Mouse (Mus musculus): Measurements from ENCODE around the gene Ddah2. TPM values are rescaled to one million over a fixed set of nuclear protein-coding genes. Genes with fewer than 3 reads are reported as not detected.
A peak's percentile ranks its signal among the peaks of the same experiment; 100 is the strongest.

Ddah2 gene
- polyA plus RNA-seq, 2 experiments, result 12.0 to 16.1 TPM

- WGBS (ENCODE audit: insufficient replicate concordance), result 52% methylated on average over 3 of the region's 3 CpGs
- DNase-seq (ENCODE audit: low read depth in 3 of 3, low spot score in 3 of 3), result no peak
- no peaks in the 10 kb centered on the region for H3K9me3 ChIP-seq (ENCODE audit: control insufficient read depth, low read length)
- no peak overlapping the region for H3K9ac ChIP-seq (replicated peaks)
- H3K4me1 ChIP-seq (replicated peaks; ENCODE audit: control insufficient read depth in 2 of 2, insufficient read depth in 2 of 2, low read length in 1 of 2), result peaks cover 16 to 30% of the 10 kb centered on the region in 2 experiments
- ATAC-seq (ENCODE audit: insufficient read depth), result no peak
- no peak overlapping the region for H3K4me3 ChIP-seq (ENCODE audit: insufficient read depth in 1 of 2, low read depth in 2 of 2, low read length in 2 of 2)
- no peaks in the 10 kb centered on the region for H3K27me3 ChIP-seq (ENCODE audit: control insufficient read depth, insufficient read depth, low read length)
- no peak overlapping the region for H3K4me2 ChIP-seq (ENCODE audit: low read depth)
- no peaks in the 10 kb centered on the region for H3K36me3 ChIP-seq (replicated peaks; ENCODE audit: control insufficient read depth, insufficient read depth, low read depth)
- H3K27ac ChIP-seq, result no peak overlapping the region
- TF ChIP-seq EP300 (IDR thresholded peaks at IDR 0.05; ENCODE audit: low read depth) (no peak), CTCF (IDR thresholded peaks at IDR 0.05; ENCODE audit: low read depth) (no peak)
These were observed 25.2 kb downstream of the Ddah2 start for GRCm38 (mm10) chr17:35083929-35084497.

GRCm38 (mm10) chr17:35085208-35085865 lies 26.5 kb downstream of the Ddah2 start, which contains the start of gene Ly6g6f:
Gene Ly6g6f (minus strand): TSS chr17:35085610.
- H3K4me2 ChIP-seq (ENCODE audit: low read depth), result no peak within 1 kb of the TSS
- WGBS (ENCODE audit: insufficient replicate concordance), result 44% methylated on average over 7 of the region's 7 CpGs
- no peak within 1 kb of the TSS for H3K27ac ChIP-seq
- H3K9ac ChIP-seq (replicated peaks), result no peak within 1 kb of the TSS
- ATAC-seq (ENCODE audit: insufficient read depth) (no peak), DNase-seq (ENCODE audit: low read depth in 3 of 3, low spot score in 3 of 3) (no peak)
- TF ChIP-seq CTCF (IDR thresholded peaks at IDR 0.05; ENCODE audit: low read depth) (no peak), EP300 (IDR thresholded peaks at IDR 0.05; ENCODE audit: low read depth) (no peak)
- peaks cover 15 to 20% of the 10 kb centered on the region in 2 experiments for H3K4me1 ChIP-seq (replicated peaks; ENCODE audit: control insufficient read depth in 2 of 2, insufficient read depth in 2 of 2, low read length in 1 of 2)
- H3K9me3 ChIP-seq (ENCODE audit: control insufficient read depth, low read length), result no peaks in the 10 kb centered on the region
- peak within 1 kb of the TSS in 1 of 2 experiments; percentile 14; a peak in 1 of 4 replicates for H3K4me3 ChIP-seq (ENCODE audit: insufficient read depth in 1 of 2, low read depth in 2 of 2, low read length in 2 of 2)
- no peaks in the 10 kb centered on the region for H3K36me3 ChIP-seq (replicated peaks; ENCODE audit: control insufficient read depth, insufficient read depth, low read depth)
- no peaks in the 10 kb centered on the region for H3K27me3 ChIP-seq (ENCODE audit: control insufficient read depth, insufficient read depth, low read length)

DNA sequence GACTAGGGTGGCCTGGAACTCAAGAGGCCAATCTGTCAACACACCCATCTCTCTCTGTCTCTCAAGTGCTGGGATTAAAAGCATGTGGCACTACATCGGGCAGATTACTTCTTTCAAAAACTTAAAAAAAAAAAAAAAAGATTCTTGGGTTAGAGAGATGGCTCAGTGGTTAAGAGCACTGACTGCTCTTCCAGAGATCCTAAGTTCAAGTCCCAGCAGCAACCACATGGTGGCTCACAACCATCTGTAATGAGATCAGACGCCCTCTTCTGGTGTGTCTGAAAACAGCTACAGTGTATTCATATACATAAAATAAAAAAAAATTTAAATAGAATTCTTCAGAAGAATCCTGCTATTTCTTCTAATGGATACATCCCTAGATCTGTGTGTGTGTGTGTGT lies 29.3 kb downstream of the Ddah2 start:
- TF ChIP-seq CTCF (IDR thresholded peaks at IDR 0.05; ENCODE audit: low read depth), result peak; percentile 39
- no peak for TF ChIP-seq EP300 (IDR thresholded peaks at IDR 0.05; ENCODE audit: low read depth)
- Histone ChIP-seq H3K9me3 (ENCODE audit: control insufficient read depth, low read length) (no peaks in the 10 kb centered on the region), H3K4me3 (ENCODE audit: insufficient read depth in 1 of 2, low read depth in 2 of 2, low read length in 2 of 2) (no peak overlapping the region), H3K9ac (replicated peaks) (no peak overlapping the region), H3K4me1 (replicated peaks; ENCODE audit: control insufficient read depth in 2 of 2, insufficient read depth in 2 of 2, low read length in 1 of 2) (peaks cover 15 to 18% of the 10 kb centered on the region in 2 experiments), H3K27ac (no peak overlapping the region), H3K27me3 (ENCODE audit: control insufficient read depth, insufficient read depth, low read length) (no peaks in the 10 kb centered on the region), H3K4me2 (ENCODE audit: low read depth) (no peak overlapping the region), H3K36me3 (replicated peaks; ENCODE audit: control insufficient read depth, insufficient read depth, low read depth) (peaks cover 6% of the 10 kb centered on the region; the same call in 1 of the 2 replicates)
- ATAC-seq (ENCODE audit: insufficient read depth), result no peak
- DNase-seq (ENCODE audit: low read depth in 3 of 3, low spot score in 3 of 3), result no peak
- 34% methylated on average over 2 of the region's 2 CpGs for WGBS (ENCODE audit: insufficient replicate concordance)

DNA sequence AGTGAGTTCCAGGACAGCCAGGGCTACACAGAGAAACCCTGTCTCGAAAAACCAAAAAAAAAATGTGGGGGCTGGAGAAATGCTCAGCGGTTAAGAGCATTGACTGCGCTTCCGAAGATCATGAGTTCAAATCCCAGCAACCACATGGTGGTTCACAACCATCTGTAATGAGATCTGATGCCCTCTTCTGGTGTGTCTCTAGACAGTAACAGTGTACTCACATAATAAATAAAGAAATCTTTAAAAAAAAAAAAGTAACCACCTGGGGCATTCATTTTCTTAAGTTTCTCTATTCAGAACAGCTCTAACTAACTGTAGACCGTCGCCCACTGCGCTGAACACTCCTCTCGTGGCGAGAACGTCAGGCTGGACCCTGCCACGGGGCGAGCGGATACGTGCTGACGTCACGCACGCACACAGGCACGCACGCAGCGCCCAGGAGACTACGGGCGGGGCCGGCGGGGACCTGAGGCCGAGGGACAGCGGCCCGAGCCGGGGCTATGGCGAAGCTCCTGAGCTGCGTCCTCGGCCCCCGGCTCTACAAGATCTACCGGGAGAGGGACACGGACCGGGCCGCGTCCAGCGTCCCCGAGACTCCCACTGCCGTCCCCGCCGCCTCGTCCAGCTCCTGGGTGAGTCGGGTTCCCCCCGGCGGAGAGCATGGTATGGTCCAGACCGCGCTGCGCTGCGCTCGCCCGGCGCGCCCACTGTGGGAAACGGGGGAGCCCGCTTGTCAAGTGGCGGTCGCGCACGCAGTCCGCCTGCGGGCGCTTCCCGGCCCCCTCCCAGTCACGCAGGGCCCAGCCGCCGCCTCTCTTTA lies 30.2 kb downstream of the Ddah2 start, which contains the start of gene Abhd16a:
Gene Abhd16a, plus strand, starts transcription at position 439 of the 820 bp plus-strand sequence.
- H3K4me2 ChIP-seq (ENCODE audit: low read depth), result peak within 1 kb of the TSS; percentile 96
- H3K27me3 ChIP-seq (ENCODE audit: control insufficient read depth, insufficient read depth, low read length), result no peaks in the 10 kb centered on the region
- peak within 1 kb of the TSS; percentile 66 to 70 for H3K4me3 ChIP-seq (ENCODE audit: insufficient read depth in 1 of 2, low read depth in 2 of 2, low read length in 2 of 2)
- TF ChIP-seq EP300 (IDR thresholded peaks at IDR 0.05; ENCODE audit: low read depth) (no peak), CTCF (IDR thresholded peaks at IDR 0.05; ENCODE audit: low read depth) (peak; percentile 22)
- H3K9me3 ChIP-seq (ENCODE audit: control insufficient read depth, low read length), result no peaks in the 10 kb centered on the region
- H3K27ac ChIP-seq, result peak within 1 kb of the TSS; percentile 75
- ATAC-seq (ENCODE audit: insufficient read depth) (peak; percentile 97), DNase-seq (ENCODE audit: low read depth in 3 of 3, low spot score in 3 of 3) (peak; percentile 82 to 87 (median 83))
- H3K4me1 ChIP-seq (replicated peaks; ENCODE audit: control insufficient read depth in 2 of 2, insufficient read depth in 2 of 2, low read length in 1 of 2), result peaks cover 15 to 18% of the 10 kb centered on the region in 2 experiments
- peak within 1 kb of the TSS; percentile 86 for H3K9ac ChIP-seq (replicated peaks)
- WGBS (ENCODE audit: insufficient replicate concordance), result 3% methylated on average over 60 of the region's 67 CpGs
- peaks cover 6% of the 10 kb centered on the region; the same call in 1 of the 2 replicates for H3K36me3 ChIP-seq (replicated peaks; ENCODE audit: control insufficient read depth, insufficient read depth, low read depth)

Data from liver, embryonic 14.5 days (tissue).